Mouse (Mus musculus): ENCODE measurements around the gene Epc2.
"Not testable (repeated sequence)": the region's sequence is repeated elsewhere in the genome, so short reads cannot be mapped to it uniquely, and the experiment has no call there.

Epc2 gene

DNA sequence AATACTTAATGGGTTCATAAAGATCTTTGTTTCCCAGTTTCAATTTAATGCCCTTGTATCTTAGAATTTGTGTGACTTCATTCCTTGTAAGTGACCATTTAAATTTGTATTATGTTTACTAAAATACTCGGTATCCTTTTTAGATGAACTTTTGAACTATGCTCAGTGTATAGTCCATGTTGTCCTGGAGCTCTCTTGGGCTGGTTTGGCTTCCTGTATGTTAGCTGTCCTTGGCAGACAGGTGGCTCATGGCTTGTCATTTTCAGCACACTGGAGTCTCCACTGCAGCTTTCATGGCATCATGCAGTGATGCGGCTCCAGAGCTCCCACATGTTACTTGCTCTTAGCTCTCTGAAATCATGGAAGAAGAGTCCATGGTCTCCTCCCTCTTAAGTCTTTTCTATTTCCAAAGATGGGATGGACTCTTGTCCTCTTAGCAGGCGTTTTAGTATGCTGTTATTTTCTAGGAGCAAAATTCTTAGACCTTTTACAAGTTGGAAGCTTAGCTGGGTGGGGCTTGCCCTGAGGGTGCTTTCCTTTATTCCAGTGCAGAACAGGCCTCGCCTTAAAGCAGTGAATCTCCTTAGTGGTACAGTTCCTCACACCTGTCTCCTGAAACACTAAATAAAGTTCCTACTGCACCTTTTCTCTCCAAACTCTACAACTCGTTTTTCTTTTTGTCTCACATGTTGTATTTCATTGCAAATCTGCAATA is 20.5 kb downstream of the Epc2 start:
- no peak for DNase-seq (ENCODE audit: low spot score)

DNA sequence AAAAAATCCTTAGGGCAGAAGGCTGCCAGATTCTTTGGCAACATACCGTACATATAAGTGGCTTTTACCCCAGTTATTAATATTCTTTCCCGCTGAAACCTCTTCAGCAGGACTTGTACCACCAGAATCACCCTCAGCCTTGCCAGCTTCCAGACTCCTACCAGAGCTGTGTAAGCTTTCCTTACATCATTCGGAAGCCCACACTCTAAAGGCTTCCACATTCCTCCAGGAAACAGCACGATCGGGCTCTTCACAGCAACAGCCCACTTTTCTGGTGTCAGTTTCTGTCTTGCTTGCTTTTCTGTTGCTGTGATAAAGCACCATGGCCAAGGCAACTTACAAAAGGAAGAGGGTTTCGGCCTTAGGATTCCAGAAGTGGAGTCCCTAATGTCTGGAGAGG is 21.2 kb downstream of the Epc2 start:
- no peak for DNase-seq (ENCODE audit: low spot score)

DNA sequence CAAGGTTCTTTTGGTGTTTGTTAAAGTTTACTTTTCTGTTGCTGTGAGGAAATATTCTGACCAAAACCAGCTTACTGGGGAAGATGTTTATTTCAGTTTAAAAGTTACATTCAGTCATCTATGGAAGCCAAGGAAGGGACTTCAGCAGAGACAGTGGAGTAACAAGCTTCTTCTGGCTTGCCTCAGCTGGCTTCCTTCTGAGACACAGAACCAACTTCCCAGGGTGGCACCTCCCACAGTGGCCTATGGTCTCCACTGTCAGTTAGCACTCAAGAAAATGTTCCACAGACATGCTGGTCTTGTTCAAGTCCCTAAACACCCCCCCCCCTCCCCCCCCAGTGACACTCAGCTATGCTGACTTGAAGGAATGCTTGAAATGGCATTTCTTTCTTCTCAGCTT is 30.9 kb downstream of the Epc2 start:
- DNase-seq (ENCODE audit: low spot score): no peak

DNA sequence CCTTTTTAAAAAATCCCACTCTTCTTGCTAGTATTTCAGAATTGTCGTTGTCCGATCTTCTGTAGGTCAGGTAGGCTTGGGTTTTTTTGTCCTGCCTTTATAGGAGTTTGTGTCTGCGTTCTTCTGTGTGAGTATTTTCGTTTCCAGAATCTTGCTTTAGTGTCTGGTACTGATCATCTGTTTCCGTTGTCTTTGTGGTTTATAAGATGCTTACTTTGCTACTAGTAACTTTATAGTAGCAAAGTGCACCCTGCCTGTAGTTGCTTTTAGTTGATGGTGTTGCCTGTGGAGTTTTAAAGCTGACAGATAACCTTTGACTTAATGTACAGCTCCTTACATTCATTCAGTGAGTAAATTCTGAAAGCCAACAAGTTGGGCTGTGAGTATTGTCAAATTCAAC is 32.1 kb downstream of the Epc2 start:
- no peak for DNase-seq (ENCODE audit: low spot score)

DNA sequence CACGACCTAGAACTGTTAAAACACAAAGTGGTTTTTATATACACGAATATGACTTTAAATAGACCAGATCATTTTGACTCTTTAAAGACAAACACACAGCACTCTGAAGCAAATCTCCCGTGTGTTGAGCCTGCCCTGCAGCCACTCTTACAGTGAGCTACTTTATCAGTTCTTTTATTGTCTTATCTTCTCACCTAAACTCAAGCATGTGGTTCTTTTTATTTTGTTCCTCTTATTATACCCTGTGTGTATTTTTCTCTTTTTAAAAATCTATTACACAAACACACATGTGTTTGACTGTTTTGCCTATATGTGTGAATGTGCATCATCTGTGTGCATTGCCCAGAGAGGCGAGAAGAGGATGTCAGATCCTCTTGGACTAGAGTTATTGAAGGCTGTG is 50.1 kb downstream of the Epc2 start:
- DNase-seq (ENCODE audit: low spot score): no peak

DNA sequence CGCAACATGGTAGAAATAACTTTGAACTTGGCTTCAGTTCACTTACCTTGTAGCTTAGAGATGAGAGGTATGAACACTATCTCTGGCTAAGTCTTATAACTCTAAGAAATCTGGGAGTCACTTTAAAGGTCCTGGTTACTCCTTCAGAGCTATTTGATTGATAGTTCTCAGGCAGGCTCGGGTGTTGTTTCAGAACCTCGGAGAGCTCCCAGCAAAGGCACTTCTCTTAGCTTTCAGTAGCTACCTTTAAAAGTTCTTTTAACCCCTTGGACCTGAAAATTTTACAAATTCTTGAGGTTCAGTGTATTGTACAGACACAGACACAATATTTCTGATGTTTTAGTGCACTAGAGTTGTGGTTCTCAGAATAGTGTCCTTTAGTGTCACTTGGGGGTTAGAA is 52.3 kb downstream of the Epc2 start:
- DNase-seq (ENCODE audit: low spot score): no peak

DNA sequence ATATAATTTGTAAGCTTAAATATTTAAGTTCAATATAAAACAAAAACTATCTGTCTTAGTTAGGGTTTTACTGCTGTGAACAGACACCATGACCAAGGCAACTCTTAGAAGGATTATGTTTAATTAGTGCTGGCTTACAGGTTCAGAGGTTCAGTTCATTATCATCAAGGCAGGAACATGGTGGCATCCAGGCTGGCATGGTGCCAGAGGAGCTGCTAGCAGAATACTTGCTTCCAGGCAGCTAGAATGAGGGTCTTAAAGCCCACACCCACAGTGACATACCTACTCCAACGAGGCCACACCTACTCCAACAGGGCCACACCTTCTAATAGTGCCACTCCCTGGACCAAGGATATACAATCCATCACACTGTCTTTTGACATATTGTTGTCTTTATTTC is 53.9 kb downstream of the Epc2 start:
- not testable (repeated sequence) for DNase-seq (ENCODE audit: low spot score)

DNA sequence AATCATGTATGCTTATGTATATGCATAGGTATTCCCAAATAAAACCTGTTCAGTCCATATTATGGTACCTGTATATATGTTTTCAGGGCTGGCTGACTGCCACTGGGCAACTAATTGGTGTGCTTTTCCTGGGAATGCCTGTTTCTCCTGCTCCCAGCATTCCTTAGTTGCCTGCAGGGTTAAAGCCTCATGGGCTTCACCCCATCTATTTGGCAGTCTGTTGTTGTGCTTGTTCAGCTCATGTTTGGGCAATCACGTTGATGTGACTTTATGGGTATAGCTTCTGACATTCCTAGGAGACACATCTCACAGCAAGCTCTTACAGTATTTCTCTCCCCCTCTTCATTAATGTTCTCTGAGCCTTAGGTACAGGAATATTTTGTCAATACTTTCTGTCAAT is 59.5 kb downstream of the Epc2 start:
- DNase-seq (ENCODE audit: low spot score): no peak

DNA sequence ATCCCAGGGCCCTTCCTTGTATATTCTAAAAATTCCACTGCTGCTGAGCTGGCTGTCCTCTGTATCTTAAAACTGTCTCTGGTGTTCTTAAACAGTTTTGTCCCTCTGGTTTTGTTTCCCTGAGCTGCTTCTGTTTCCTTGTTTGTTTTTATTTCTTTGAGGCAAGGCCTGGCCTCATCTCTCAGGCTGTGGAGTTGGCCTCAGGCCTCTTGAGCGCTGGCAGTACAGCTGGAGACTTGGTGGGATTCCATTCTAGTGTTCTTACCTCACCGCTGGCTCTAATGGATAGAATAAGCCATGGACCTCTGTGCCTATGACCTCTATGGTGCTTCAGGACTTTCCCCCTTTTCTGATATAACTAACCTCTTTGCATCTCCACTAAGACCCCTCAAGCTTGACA is 64.7 kb downstream of the Epc2 start:
- DNase-seq (ENCODE audit: low spot score): no peak

DNA sequence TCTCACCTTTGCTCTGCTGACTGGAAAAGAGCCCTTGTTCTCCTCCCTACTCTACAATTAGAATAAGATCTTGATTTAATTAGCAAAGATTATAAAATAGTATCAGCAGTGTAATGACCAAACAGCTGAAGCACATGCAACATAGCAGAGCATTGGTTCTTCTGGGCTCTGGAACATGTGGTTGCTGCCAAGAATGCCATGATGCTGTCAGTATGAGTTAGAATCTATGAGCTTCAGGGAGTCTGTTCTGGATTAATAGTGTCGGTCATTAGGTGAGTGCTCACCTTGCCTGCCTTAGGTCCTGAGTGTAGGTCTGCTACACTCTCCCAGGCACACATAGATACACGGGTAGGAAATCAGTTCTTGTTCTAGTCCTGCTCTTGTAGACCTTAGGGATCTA is 69.1 kb downstream of the Epc2 start:
- no peak for DNase-seq (ENCODE audit: low spot score)

DNA sequence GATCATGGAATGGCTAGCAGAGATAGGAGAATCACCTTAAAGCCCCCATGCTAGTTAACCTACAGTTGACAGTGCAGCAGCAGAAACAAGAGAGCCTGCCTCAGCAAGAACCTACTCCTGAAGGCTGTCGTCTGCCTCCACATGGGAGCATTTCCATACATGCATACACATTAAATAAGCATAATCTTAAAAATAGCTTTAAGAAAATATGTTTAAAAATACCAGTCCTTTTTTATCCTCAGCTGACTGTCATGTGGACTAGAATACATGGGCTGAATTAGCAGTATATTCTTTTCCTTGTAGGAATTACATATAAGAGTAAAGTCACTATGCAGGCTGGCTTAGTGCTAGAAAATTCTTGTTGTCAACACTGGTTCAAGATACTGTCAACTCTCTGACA is 69.7 kb downstream of the Epc2 start:
- DNase-seq (ENCODE audit: low spot score): no peak

DNA sequence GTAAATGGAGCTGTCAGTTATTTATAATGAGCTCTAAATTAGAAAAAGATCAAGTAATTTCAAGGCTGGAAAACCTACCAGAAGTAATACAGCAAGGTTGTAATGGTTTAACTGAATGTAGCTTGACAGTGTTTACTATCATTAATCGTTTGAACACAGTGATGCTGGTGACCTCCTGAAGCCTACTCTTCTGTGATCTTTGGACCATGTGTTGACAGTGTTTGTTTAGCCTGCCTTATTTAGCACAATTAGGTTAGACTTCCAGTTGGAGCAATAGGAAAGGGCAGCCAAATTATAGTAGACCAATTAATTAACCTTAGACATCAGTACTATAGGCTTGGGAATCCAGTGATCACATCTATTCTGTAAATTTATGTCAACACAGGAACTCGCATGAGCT is 70.3 kb downstream of the Epc2 start:
- no peak for DNase-seq (ENCODE audit: low spot score)

DNA sequence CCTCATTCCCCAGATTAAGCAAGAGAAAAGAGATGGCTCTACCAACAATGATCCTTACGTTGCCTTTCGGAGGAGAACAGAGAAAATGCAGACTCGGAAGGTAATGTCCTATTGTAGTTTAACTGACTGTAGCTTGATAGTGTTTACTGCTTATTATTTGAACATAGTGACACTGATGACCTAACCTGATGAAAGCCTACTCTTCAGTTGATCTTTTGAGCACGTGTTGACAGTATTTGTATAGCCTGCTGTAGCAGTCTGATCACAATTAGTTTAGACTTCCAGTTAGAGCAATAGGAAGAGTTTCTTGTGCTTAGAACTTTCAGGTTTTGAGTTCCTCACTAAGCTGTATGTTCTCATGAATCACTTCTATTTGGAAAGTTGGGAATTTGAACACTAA is 71.3 kb downstream of the Epc2 start:
- no peak for DNase-seq (ENCODE audit: low spot score)

DNA sequence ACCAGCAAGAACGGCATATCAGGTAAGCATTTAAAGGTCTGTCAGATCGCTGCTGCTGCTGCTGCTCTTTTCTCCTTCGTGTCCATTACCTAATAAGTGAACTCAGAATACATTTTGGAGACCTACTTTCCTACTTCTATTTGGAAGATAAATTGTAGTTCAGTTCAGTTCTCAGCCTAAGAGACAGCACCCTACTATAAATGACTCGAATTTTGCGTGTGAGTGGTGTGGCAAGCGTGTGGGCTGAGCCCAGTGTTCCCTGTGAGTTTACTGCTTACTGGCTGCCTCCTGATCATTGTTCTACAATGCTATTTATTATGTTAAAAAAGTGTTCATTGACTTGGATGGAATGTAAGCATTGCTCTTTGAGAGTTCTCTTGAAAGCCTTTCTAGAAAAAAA is 85.9 kb downstream of the Epc2 start:
- DNase-seq (ENCODE audit: low spot score): no peak

DNA sequence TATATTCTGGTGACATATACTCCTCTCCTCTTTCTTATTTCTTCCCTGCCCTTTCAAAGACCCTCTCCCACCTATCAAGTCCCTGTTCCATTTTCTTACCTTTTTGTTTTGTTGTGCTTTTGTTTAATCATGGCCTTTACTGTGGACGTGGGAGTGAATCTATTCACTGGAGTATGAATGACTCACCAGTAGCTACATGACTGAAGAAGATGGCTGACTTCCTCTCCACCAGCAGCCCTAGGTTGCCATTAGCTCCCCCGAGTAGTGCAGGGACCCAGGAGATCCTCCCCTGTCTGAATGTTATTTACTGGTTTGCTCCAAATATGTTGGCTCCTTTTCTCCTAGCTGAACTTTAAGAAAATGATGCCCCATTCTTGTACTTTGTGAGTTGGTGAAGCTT is 86.8 kb downstream of the Epc2 start:
- no peak for DNase-seq (ENCODE audit: low spot score)

DNA sequence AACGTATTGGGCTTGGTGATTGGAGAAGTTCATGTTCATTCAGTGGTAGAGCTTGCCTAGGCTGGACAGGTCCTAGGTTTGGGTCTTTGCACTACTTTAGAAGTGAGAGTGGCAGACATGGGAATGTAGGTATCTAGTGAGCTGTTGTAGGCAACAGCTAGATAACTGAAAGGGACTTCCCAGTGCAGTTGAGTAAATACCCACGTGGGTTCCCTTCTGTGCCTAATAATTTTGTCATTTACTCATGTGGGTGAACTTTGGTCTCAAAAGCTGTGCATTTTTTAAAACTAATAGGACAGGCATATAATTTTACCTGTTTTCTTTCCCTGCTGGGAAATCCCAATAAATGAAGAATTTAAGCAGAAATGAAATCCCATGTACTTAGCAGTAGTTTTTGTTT is 88.5 kb downstream of the Epc2 start:
- no peak for DNase-seq (ENCODE audit: low spot score)

DNA sequence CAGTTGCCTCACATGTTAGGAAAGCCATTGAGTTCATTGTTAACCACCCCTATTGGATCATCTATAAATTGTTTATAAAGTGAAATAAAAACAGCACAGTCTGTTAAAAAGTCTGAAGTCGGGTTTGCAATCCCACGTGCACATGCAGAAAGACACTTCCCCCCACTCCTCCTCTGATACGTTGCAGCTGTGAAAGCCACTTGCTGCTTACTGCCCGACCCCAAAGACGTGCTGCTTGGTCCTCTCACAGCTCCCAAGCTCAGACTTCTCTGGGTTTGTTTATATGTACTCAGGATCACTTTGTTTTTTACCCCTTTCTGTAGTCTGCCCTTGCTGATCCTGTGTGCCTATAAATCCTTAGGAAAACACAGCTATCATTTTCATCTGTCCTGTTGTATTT is 96.5 kb downstream of the Epc2 start:
- no peak for DNase-seq (ENCODE audit: low spot score)

DNA sequence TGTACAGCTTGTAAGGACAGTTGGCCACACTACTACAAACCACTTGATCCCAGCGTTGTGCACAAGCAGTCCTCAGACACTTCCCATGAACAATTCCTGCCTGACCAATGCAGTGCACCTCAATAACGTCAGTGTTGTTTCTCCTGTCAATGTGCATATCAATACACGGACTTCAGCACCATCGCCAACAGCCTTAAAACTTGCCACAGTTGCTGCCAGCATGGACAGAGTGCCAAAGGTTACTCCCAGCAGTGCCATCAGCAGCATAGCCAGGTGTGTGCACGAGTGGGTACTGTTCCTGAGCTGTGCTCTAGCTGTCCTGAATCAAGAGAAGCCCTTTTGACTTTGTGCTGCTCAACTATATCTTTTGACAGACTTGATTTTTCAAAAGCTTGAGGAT is 97.2 kb downstream of the Epc2 start:
- DNase-seq (ENCODE audit: low spot score): no peak

DNA sequence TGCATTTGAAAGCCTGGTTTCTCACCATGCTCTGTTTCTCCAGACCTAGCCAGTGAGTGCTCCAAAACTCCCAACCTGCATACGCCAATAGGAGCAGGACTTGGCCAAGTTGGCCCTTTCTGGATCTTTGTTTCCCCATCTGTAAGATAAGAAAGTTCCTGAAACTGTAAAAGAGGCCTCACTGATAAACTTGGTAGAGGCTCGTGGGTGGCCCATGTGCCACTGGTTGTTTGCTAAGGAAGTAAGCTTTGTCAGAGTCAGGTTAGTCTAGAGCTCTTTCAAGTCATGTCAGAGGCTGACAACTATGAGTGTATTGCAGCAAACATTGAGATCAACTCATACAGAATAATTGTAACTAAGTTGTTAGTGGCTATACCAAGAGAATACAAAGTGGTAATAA is 101.8 kb downstream of the Epc2 start:
- DNase-seq (ENCODE audit: low spot score): no peak

DNA sequence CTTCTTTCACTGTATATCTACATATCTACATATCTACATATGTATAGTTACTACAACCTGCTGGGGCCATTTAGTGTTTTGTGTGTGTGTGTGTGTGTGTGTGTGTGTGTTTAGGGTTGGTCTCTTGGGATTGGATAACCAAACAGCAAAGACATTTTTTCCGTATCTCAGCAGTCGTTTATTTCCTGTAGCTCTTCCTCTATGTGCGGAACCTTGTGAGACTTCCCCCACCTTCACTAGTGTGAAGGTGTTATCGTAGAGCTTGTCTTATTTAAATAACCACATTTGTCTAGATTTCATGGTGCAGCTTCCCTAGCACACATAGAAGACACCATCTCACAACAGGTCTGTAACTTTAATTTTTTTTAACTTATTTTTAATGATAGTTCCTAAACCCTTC is 106.1 kb downstream of the Epc2 start:
- no peak for DNase-seq (ENCODE audit: low spot score)

DNA sequence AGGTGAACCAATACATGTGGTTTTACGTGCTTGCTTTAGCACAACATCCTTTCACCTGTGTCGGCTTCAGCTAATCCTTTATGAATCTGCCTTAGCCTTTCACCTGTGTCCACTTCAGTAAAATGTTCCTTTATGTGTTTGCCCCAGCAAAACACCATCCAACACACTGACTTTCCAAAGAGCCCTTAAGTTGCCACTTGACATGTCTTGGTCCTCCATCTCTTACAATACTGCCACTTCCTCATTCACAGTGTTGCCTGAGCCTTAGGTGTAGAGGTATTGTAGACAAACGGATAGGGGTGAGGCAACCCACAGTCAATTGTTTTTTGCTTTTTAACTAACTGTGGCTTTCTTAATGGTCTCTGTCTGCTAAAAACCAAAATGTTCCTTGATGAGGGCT is 107.1 kb downstream of the Epc2 start:
- no peak for DNase-seq (ENCODE audit: low spot score)

DNA sequence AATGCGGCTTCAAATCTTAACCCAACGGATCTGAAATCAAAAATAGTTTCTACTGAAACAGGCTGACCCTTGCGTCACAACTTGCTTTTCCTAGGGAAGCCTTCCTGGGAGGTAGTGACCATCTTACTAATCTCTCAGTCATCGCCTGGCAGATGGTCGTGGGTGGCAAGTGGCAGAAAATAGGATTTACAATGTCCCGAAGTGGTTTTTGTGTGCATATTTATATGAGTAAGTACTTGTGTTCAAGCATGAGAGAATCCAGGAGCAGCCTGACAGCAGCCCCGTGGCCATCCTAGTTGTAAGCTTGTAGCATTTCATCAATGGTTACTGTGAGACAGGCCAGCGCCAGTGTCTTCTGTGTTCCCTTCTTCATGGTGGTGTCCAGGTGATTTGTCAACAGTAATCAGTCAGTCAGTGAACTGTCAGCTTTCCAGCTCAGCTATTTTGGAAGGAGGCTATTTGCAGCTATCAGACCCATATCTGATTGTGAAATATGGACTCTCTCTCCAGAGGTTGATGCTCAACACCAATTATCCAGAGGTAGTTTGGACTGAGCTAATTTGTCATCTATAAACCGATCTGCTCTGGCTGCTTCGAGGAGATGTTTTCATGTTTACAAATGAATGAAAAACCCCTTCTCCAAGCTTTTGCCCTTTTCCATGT is 111.5 kb downstream of the Epc2 start:
- no peak for DNase-seq (ENCODE audit: low spot score)

DNA sequence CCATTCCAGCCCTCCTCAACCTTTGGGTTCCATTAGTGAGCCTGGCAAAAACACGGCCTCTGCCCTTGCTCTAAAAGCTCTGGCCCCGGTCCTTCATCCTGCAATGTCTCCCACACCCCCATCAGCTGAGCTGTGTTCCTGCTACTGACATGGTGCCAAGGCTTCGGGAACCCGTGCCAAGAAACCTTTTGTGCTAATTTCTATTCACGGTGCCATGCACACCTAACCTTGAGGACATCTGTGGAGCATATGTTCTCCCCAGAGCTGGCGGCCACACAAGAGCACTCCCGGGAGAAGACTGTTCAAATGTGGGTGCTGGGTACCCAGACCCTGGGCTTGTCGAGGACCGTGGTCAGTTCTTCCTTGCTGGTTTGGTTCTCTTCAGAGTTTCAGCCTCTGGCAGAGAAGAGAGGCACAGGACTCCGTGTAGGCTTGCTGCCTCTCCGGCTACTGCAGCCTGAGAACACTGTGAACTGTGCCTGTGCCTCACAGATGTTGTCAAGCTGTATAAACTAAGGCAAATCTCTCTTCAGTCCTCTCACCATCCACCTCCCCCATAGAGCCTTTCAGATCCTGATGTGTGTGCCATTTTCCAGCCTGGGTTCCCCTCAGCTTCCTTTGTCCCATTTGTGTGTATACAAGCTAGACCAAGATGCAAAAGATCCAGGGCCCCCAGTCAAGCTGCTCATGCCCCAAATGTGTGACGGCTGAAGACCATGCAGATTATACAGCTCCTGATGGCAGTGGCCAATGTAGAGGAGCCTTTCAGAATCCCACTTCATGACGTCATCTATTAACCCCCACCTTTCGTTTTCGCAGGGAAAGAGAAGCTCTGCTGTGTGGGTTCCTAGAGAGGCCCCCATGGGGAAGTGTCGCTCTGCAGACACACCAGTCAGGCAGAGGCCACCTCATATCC is 118.8 kb downstream of the Epc2 start:
- DNase-seq (ENCODE audit: low spot score): no peak
